Mouse (Mus musculus) urinary bladder, postnatal 36 days (tissue): ENCODE data around the gene Gm2a.
A peak's percentile ranks its signal among the peaks of the same experiment; 100 is the strongest.
"Not testable (repeated sequence)": the region's sequence is repeated elsewhere in the genome, so short reads cannot be mapped to it uniquely, and the experiment has no call there.

ENCODE experiments used
- DNase-seq, 2 experiments: peaks; one replicate each; pipeline ENCODE4 v3.0.0; 2022; ENCODE audit warnings: low spot score in 2 of 2, mixed read lengths in 1 of 2

Gm2a gene

GRCm38 (mm10) chr11:55097463-55098188 lies at the start of gene Gm2a:
Gene Gm2a (plus strand): TSS chr11:55098115.
- peak; percentile 91 to 94 for DNase-seq

DNA sequence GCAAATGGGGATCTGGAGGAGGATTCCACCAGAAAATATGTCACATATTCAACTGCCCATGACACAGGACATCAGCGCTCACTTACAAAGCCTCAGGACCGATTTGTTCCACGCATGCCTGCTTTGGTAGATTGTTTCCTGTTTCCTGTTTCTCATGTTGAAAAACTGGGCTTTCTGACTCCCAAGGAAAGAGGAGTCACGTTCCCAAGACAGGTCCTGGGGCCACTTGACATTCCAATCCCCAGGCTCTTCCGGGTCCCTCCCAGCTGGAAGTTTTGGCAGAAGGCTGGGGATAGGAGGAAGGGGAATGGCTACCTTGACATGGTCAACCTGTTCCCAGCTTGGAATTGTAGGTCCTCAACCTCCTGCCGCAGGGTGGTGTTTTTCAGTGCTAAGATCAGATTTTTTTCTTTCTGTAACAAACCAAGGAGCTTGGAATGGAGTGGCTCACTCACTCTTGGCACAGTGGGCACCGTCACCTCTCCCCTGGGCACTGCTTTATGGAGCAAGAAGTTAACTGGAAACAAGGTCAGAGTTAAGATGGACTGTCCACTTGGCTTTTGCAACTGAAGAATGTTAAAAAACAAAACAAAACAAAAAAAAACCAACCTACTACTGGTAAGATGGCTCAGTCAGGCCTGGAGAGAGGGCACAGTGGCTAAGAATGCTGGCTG lies 46.9 kb upstream of the Gm2a start:
- DNase-seq: peak in 1 of 2 experiments; percentile 46

- no peak for DNase-seq
Observed at GRCm38 (mm10) chr11:55057511-55057910, 40.4 kb upstream of the Gm2a start.

DNA sequence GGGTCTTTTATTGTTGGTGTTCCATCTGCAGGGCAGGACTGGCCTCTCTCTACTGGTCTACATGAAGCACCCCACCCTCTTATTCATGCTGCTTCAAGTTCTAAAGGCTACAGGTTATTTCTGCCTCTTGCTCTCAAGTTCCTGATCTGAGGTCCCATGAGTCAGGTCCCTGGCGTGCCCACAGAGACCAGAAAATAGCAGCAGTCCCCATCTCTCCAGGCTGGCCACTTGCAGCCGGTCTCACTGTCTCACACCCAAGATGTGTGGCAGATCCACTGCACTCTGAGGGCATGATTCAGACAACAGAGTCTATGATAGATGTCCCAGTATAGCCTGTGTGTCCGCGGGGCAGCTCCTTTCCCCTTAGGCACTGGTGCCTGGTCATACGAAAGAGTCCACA lies 37.1 kb upstream of the Gm2a start:
- no peak for DNase-seq

DNA sequence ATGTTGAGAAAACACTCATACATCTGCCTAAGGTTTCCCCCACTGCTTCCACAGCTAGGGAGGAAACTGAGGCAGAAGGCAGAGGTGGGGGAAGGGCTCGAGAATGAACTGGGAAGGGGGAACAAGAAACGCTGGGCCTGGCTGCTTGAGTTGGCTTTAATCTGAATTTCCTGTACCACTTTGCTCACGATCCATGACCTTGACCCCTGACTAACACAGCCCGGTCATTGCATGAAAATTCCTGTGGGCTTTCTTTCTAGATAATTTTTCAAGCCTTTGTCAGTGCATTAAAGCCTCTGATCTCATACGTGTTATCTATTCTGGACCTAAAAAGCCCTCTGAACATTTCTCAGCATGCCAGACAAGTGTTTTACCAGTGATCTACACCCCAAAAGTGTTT lies 35.1 kb upstream of the Gm2a start:
- no peak for DNase-seq

GRCm38 (mm10) chr11:55066921-55067320 lies 31.0 kb upstream of the Gm2a start:
- no peak for DNase-seq

DNA sequence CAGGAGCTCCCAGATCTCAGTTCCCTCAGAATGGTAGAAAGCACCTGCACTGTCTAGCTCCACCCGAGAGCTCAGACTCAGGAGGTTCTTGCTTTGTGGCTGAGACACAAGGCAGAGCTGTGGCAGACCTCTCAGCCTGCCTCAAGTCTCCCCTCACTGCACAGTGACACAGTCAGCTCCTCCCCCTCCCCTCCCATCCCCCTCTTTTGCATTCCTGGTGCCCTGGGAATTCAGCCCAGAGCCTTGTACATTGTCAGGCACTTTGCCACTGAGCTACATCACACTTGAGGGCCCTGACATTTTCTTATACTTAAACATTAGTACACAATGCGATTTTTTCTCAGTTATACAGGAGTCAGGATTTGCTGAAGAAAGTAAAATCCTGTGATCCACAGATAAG lies 28.9 kb upstream of the Gm2a start:
- DNase-seq: no peak

DNA sequence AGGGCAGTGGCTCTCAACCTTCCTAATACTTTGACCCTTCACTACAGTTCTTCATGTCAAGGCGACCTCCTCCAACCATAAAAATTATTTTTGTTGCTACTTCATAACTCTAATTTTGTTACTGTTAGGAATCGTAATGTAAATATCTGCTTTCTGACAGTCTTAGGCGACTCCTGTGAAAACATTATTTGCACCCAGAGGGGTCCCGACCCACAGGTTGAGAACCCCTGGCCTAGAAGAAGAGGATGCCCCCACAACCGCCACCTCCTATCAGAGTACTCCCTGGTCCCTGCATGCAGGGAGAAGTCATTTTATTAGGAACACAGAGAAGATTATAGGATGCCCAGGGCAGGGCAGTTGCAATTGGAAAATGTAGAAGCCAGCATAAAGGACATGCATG lies 26.6 kb upstream of the Gm2a start:
- no peak for DNase-seq

GRCm38 (mm10) chr11:55072467-55072866 lies 25.4 kb upstream of the Gm2a start:
- no peak for DNase-seq

DNA sequence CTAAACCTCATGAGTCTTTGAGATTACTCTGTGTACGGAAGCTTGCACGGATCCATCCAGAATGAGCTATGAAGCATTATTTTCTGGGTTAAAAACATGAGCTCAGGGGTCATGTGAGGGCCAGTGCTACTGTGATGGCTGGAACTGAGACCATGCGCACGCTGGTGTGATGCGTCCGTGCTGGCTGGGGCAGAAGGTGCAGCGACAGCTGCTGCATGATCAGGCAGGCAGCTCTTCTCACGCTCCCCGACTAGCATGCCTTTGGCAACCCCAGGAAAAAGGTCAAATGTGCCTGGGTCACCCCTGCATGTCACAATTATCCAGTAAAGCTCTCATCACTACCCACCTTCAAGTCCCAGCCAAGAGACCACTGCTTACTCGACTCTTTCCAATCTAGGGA lies 24.7 kb upstream of the Gm2a start:
- DNase-seq: peak; percentile 37 to 43

GRCm38 (mm10) chr11:55075602-55076001 lies 22.3 kb upstream of the Gm2a start:
- DNase-seq: peak in 1 of 2 experiments; percentile 58

DNA sequence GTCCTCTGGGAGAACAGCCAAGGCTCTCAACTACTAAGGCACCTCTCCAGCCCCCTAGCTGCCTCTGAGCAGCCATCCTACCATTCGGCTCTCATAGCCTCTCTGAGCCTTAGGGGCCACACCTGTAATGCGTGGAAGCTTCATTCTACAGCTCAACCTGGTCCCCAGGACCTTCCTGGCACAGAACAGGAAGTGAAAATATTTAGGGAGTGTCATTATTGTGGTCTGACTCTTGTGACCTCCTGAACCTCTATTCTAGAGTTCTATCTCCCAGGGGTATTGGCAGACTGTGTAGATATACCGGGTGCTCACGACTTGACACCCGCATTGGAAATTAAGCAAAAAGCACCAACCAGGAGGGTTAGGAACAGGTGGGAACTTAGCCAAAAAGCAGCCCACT lies 21.7 kb upstream of the Gm2a start:
- no peak for DNase-seq

- peak; percentile 52 to 75 for DNase-seq
Observed at GRCm38 (mm10) chr11:55077331-55078231, 20.3 kb upstream of the Gm2a start, which contains the start of gene Ccdc69. Gene Ccdc69 (minus strand): TSS chr11:55078131.

GRCm38 (mm10) chr11:55078502-55078901 lies 19.4 kb upstream of the Gm2a start:
- no peak for DNase-seq

GRCm38 (mm10) chr11:55079180-55079579 lies 18.7 kb upstream of the Gm2a start:
- DNase-seq: no peak

GRCm38 (mm10) chr11:55081206-55081605 lies 16.7 kb upstream of the Gm2a start:
- no peak for DNase-seq

GRCm38 (mm10) chr11:55084629-55085028 lies 13.3 kb upstream of the Gm2a start:
- DNase-seq: peak in 1 of 2 experiments; percentile 50

GRCm38 (mm10) chr11:55085396-55085795 lies 12.5 kb upstream of the Gm2a start:
- no peak for DNase-seq

GRCm38 (mm10) chr11:55087006-55087405 lies 10.9 kb upstream of the Gm2a start:
- peak in 1 of 2 experiments; percentile 76 for DNase-seq

DNA sequence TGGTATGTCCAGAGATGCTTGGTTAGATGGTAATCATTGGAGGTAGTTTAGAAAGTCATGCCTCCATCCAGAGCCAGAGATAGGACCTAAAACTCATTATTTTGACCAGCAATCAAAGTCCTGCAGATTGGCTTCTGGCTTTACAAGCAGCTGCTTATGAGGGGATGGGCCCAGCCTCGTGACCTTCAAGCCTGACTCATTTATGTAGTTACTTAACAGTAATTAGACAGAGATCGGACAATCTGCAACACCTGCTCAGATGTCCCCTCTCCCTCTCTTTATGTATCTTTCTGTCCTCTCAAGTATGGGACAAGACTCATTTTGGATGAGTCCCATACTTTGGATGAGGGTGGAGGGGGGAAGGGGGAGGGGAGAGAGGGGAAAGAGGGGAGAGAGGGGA lies 8.0 kb upstream of the Gm2a start:
- DNase-seq: no peak

DNA sequence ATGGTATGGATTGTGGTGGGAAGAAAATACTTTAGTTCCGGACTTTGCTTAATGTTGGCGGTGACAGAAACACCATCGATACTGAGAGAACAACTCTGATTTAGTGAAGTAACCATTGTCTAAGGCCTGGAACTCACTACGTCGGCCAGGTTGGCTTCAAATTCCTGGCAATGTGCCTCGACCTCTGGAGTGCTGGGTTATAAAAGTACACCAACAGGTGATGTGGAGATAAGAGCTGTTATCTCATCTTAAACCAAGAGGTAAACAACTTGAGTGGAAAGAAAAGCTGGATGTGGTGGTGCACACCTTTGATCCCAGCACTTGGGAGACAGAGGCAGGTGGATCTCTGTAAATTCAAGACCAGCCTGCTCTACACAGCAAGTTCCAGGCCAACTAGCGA lies 4.8 kb upstream of the Gm2a start:
- no peak for DNase-seq

DNA sequence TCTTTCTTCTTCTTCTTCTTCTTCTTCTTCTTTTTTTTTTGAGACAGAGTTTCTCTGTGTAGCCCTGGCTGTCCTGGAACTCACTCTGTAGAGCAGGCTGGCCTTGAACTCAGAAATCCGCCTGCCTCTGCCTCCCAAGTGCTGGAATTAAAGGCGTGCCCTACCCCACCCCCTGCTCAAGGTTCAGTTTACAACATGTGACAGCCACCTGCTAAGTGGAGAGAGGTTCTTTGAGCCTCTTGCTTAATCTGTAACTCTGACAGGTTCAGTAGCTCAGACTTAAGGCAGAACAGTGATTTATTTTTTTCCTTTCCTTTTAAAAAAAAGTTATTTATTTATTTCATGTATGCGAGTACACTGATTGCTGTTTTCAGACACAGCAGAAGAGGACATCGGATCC lies 1.6 kb upstream of the Gm2a start:
- not testable (repeated sequence) for DNase-seq
